Mouse (Mus musculus) spleen, adult 2 months (tissue): ENCODE data around the gene Plekha4. TPM values are rescaled to one million over a fixed set of nuclear protein-coding genes. Genes with fewer than 3 reads are reported as not detected.
A peak's percentile ranks its signal among the peaks of the same experiment; 100 is the strongest.

Experiments
- DNase-seq, 2 experiments: peaks; one replicate each; pipeline versions ENCODE4 v3.0.0 to v3.0.0-alpha.2; 2012 to 2021; ENCODE audit warnings: low spot score in 2 of 2, low read depth in 1 of 2
- H3K27ac ChIP-seq: fragments of 200-500 bp; 2 replicates; pipeline ENCODE4 v1.5.1; 2012; ENCODE audit warnings: low read length, inconsistent platforms; ENCODE audit not compliant: insufficient read depth
- H3K27me3 ChIP-seq: fragments of 200-500 bp; 2 replicates; pipeline ENCODE4 v1.6.1; 2012; ENCODE audit warnings: mild to moderate bottlenecking, moderate library complexity, low read length, inconsistent platforms; ENCODE audit not compliant: control insufficient read depth, insufficient read depth
- H3K36me3 ChIP-seq: fragments of 200-500 bp; 2 replicates; pipeline ENCODE4 v1.6.1; 2012; ENCODE audit warnings: mild to moderate bottlenecking, low read length, inconsistent platforms; ENCODE audit not compliant: control insufficient read depth, insufficient read depth
- H3K4me1 ChIP-seq: fragments of 200-500 bp; 2 replicates; pipeline ENCODE4 v1.6.1; 2011; ENCODE audit warnings: inconsistent platforms; ENCODE audit not compliant: control insufficient read depth, insufficient read depth, insufficient read length
- H3K4me3 ChIP-seq: fragments of 200-500 bp; 2 replicates; pipeline ENCODE4 v1.5.1; 2011; ENCODE audit warnings: mild to moderate bottlenecking, inconsistent platforms; ENCODE audit not compliant: insufficient read depth, insufficient read length; ENCODE audit errors: extremely low read depth
- CTCF ChIP-seq: fragments of 200-500 bp; IDR thresholded peaks from 2 replicates; pipeline ENCODE4 v1.5.1; 2011; ENCODE audit warnings: mild to moderate bottlenecking, inconsistent platforms; ENCODE audit not compliant: insufficient read depth, insufficient read length, insufficient replicate concordance; ENCODE audit errors: extremely low read depth
- POLR2A ChIP-seq: fragments of 200-500 bp; IDR thresholded peaks from 2 replicates; pipeline ENCODE4 v1.6.1; 2011; ENCODE audit warnings: low read depth, low read length, inconsistent platforms
- WGBS: fragments of 180-500 bp; shearing (Covaris S2); methylation state at CpG from one replicate; pipeline ENCODE4 v1.1.7; 2018; 5-methylcytosine and 5-hydroxymethylcytosine counted together
- polyA plus RNA-seq: library from polyadenylated mRNA; depleted of rRNA; stranded (reverse); fragments of >200 nt; gene quantifications from 2 replicates; pipeline ENCODE4 v1.2.3, GENCODE M21; 2012

Gene Plekha4
- polyA plus RNA-seq, 1 experiment = 6.5 TPM

- Histone ChIP-seq H3K4me3 (no peak overlapping the region), H3K4me1 (no peaks in the 10 kb centered on the region), H3K27ac (no peak overlapping the region), H3K27me3 (no peaks in the 10 kb centered on the region), H3K36me3 (peaks cover 14% of the 10 kb centered on the region)
- 31% methylated on average over 3 of the region's 3 CpGs for WGBS
- no peak for DNase-seq
- no peak for TF ChIP-seq POLR2A
Observed at GRCm38 (mm10) chr7:45491264-45491663, 34.9 kb upstream of the Plekha4 start.

- no peaks in the 10 kb centered on the region for H3K27me3 ChIP-seq
- no peak overlapping the region for H3K4me3 ChIP-seq
- 95% methylated on average over 8 of the region's 8 CpGs for WGBS
- no peaks in the 10 kb centered on the region for H3K4me1 ChIP-seq
- TF ChIP-seq CTCF (no peak), POLR2A (no peak)
- no peak for DNase-seq
- H3K36me3 ChIP-seq = peaks cover 18% of the 10 kb centered on the region
- no peak overlapping the region for H3K27ac ChIP-seq
Observed at GRCm38 (mm10) chr7:45492225-45492844, 33.8 kb upstream of the Plekha4 start.

GRCm38 (mm10) chr7:45492951-45493350, 33.2 kb upstream of the Plekha4 start:
- H3K27me3 ChIP-seq = no peaks in the 10 kb centered on the region
- H3K4me1 ChIP-seq = no peaks in the 10 kb centered on the region
- no peak overlapping the region for H3K4me3 ChIP-seq
- TF ChIP-seq POLR2A (no peak), CTCF (no peak)
- 95% methylated on average over 5 of the region's 5 CpGs for WGBS
- peaks cover 19% of the 10 kb centered on the region for H3K36me3 ChIP-seq
- no peak for DNase-seq
- H3K27ac ChIP-seq = no peak overlapping the region

- TF ChIP-seq POLR2A (no peak), CTCF (no peak)
- H3K36me3 ChIP-seq = peaks cover 23% of the 10 kb centered on the region
Observed at GRCm38 (mm10) chr7:45494548-45494947, 31.6 kb upstream of the Plekha4 start.

GRCm38 (mm10) chr7:45498427-45498826, 27.7 kb upstream of the Plekha4 start:
- Histone ChIP-seq H3K4me1 (no peaks in the 10 kb centered on the region), H3K27me3 (no peaks in the 10 kb centered on the region), H3K27ac (no peak overlapping the region), H3K4me3 (no peak overlapping the region), H3K36me3 (peaks cover 28% of the 10 kb centered on the region)
- TF ChIP-seq CTCF (no peak), POLR2A (no peak)
- DNase-seq = no peak
- 95% methylated on average over 6 of the region's 6 CpGs for WGBS

More at GRCm38 (mm10) chr7:45494548-45494947, 31.6 kb upstream of the Plekha4 start:
- no peak for DNase-seq
- Histone ChIP-seq H3K4me3 (no peak overlapping the region), H3K27me3 (no peaks in the 10 kb centered on the region), H3K4me1 (no peaks in the 10 kb centered on the region), H3K27ac (no peak overlapping the region)
- WGBS = 91% methylated on average over 9 of the region's 9 CpGs

- no peak overlapping the region for H3K27ac ChIP-seq
- H3K4me1 ChIP-seq = peaks cover 5% of the 10 kb centered on the region; the same call in 1 of the 2 replicates
- peaks cover 3% of the 10 kb centered on the region; the same call in 1 of the 2 replicates for H3K36me3 ChIP-seq
- TF ChIP-seq CTCF = no peak
- no peak for TF ChIP-seq POLR2A
- no peak overlapping the region for H3K4me3 ChIP-seq
- no peaks in the 10 kb centered on the region for H3K27me3 ChIP-seq
- no peak for DNase-seq
- 89% methylated on average over 6 of the region's 6 CpGs for WGBS
Observed at GRCm38 (mm10) chr7:45507583-45507982, 18.5 kb upstream of the Plekha4 start.

GRCm38 (mm10) chr7:45508561-45508960, 17.6 kb upstream of the Plekha4 start:
- Histone ChIP-seq H3K27me3 (no peaks in the 10 kb centered on the region), H3K36me3 (peaks cover 3% of the 10 kb centered on the region; the same call in 1 of the 2 replicates), H3K4me3 (no peak overlapping the region), H3K4me1 (peaks cover 5% of the 10 kb centered on the region; the same call in 1 of the 2 replicates), H3K27ac (0 out of 2 replicates have a peak overlapping the region, but pooled peaks have one; percentile 5)
- TF ChIP-seq CTCF = no peak
- no peak for TF ChIP-seq POLR2A
- no peak for DNase-seq
- 76% methylated on average over 6 of the region's 6 CpGs for WGBS
